Mouse (Mus musculus) spleen, adult 2 months (tissue): Measurements from ENCODE around the gene Bmf. TPM values are rescaled to one million over a fixed set of nuclear protein-coding genes. Genes with fewer than 3 reads are reported as not detected.

Experiments used
- DNase-seq, 2 experiments: peaks; one replicate each; pipeline versions ENCODE4 v3.0.0 to v3.0.0-alpha.2; 2012 to 2021; ENCODE audit warnings: low spot score in 2 of 2, low read depth in 1 of 2
- H3K27ac ChIP-seq: fragments of 200-500 bp; 2 replicates; pipeline ENCODE4 v1.5.1; 2012; ENCODE audit warnings: low read length, inconsistent platforms; ENCODE audit not compliant: insufficient read depth
- H3K27me3 ChIP-seq: fragments of 200-500 bp; 2 replicates; pipeline ENCODE4 v1.6.1; 2012; ENCODE audit warnings: mild to moderate bottlenecking, moderate library complexity, low read length, inconsistent platforms; ENCODE audit not compliant: control insufficient read depth, insufficient read depth
- H3K36me3 ChIP-seq: fragments of 200-500 bp; 2 replicates; pipeline ENCODE4 v1.6.1; 2012; ENCODE audit warnings: mild to moderate bottlenecking, low read length, inconsistent platforms; ENCODE audit not compliant: control insufficient read depth, insufficient read depth
- H3K4me1 ChIP-seq: fragments of 200-500 bp; 2 replicates; pipeline ENCODE4 v1.6.1; 2011; ENCODE audit warnings: inconsistent platforms; ENCODE audit not compliant: control insufficient read depth, insufficient read depth, insufficient read length
- H3K4me3 ChIP-seq: fragments of 200-500 bp; 2 replicates; pipeline ENCODE4 v1.5.1; 2011; ENCODE audit warnings: mild to moderate bottlenecking, inconsistent platforms; ENCODE audit not compliant: insufficient read depth, insufficient read length; ENCODE audit errors: extremely low read depth
- CTCF ChIP-seq: fragments of 200-500 bp; IDR thresholded peaks from 2 replicates; pipeline ENCODE4 v1.5.1; 2011; ENCODE audit warnings: mild to moderate bottlenecking, inconsistent platforms; ENCODE audit not compliant: insufficient read depth, insufficient read length, insufficient replicate concordance; ENCODE audit errors: extremely low read depth
- POLR2A ChIP-seq: fragments of 200-500 bp; IDR thresholded peaks from 2 replicates; pipeline ENCODE4 v1.6.1; 2011; ENCODE audit warnings: low read depth, low read length, inconsistent platforms
- WGBS: fragments of 180-500 bp; shearing (Covaris S2); methylation state at CpG from one replicate; pipeline ENCODE4 v1.1.7; 2018; 5-methylcytosine and 5-hydroxymethylcytosine counted together
- polyA plus RNA-seq: library from polyadenylated mRNA; depleted of rRNA; stranded (reverse); fragments of >200 nt; gene quantifications from 2 replicates; pipeline ENCODE4 v1.2.3, GENCODE M21; 2012; rRNA removed

Gene Bmf
- polyA plus RNA-seq, 1 experiment, result 24.8 TPM

DNA sequence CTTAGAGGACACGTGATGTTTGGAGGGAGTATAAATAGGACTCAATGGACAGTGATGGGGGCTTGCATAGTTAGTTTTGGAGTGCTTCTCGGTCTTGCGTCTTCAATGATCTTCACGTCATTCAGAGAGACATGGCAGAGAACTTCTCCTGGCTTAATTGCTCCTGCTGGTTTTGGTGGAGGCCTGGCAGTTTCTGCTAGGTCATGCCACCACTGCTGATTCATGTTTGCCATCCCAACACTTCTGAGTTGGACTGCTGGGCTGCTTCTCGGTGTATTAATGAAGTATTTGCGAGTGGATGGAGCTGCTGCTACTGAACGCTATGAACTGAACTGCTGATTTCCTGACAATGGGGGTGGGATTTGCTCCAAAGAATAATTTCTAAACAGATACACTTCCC lies 68.6 kb downstream of the Bmf start:
- TF ChIP-seq CTCF, result no peak
- no peak for TF ChIP-seq POLR2A
- no peaks in the 10 kb centered on the region for H3K27me3 ChIP-seq
- no peak overlapping the region for H3K27ac ChIP-seq

DNA sequence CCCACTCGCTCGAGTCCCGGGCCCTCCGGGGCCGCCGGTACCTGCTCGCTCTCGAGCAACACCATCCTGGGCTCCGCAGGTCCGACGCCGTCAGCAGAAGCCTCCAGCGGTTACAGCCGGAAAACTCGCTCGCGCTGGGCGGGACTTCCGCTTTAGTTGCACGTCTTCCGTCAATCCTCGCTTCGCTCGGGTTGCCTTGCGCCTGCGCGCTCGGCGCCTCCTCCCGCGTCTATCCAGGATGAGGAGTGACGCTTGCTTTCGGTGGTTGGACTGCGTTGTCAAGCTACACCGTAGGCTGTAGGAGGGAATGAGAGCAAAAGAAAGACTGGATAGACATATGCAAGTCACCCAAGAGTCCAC lies 70.0 kb downstream of the Bmf start, which contains the start of gene Srp14:
Srp14 (minus strand) TSS at position 162 of the 360 bp plus-strand sequence.
- peak within 1 kb of the TSS; percentile 69 for H3K27ac ChIP-seq

More for the DNA sequence above, 68.6 kb downstream of the Bmf start:
- no peak for DNase-seq
- Histone ChIP-seq H3K4me1 (peaks cover 6% of the 10 kb centered on the region; the same call in 1 of the 2 replicates), H3K36me3 (peaks cover 5% of the 10 kb centered on the region; the same call in 1 of the 2 replicates), H3K4me3 (no peak overlapping the region)
- WGBS, result 94% methylated on average over 7 of the region's 7 CpGs

DNA sequence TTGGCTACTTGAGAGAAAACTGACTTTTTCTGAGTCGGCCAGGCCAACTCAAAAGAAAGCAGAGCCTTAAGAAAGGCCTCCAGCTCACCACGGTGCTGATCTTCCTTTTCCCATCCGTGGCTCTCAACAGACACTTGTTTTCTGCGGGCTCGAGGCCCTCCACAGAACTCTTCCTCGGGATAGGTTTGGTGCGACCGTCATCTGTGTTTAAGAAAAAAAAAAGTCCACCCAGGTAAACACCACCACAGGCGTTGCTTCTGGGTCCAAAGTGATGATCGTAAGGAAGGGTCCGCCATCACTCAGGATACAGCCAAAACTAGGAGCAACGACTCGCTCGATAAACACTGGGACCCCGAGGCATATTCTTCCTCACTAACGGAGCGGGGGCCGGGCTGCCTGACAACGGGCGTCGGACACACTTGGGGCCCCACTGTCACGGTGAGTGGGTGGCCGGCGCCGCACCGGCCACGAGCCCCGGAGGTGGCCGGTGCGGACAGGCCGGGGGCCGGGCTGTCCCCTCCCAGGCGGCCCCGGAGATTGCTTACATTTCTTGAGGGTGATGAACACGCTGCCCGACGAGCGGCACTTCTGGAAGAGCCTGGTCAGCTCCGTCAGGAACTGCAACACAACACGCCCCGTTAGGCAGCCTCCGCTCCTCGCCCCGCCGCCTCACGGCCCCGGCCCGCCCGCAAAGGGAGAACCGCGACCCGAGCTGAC lies 70.5 kb downstream of the Bmf start:
- Histone ChIP-seq H3K4me3 (peak overlapping the region; percentile 87), H3K27me3 (no peaks in the 10 kb centered on the region), H3K27ac (peak overlapping the region; percentile 69; the same call in 1 of the 2 replicates), H3K4me1 (peaks cover 6% of the 10 kb centered on the region; the same call in 1 of the 2 replicates), H3K36me3 (peaks cover 8% of the 10 kb centered on the region; the same call in 1 of the 2 replicates)
- TF ChIP-seq CTCF (no peak), POLR2A (no peak)
- WGBS, result under 1% methylated on average over 50 of the region's 52 CpGs
- no peak for DNase-seq

More for the DNA sequence above, 70.0 kb downstream of the Bmf start, which contains the start of gene Srp14:
- no peaks in the 10 kb centered on the region for H3K27me3 ChIP-seq
- TF ChIP-seq CTCF (no peak), POLR2A (peak; percentile 62)
- peaks cover 8% of the 10 kb centered on the region; the same call in 1 of the 2 replicates for H3K36me3 ChIP-seq
- peak; percentile 90 to 92 for DNase-seq
- peaks cover 6% of the 10 kb centered on the region; the same call in 1 of the 2 replicates for H3K4me1 ChIP-seq
- peak within 1 kb of the TSS; percentile 87 for H3K4me3 ChIP-seq
- WGBS, result under 1% methylated on average over 35 of the region's 35 CpGs

Other genes starting within 250 kb of the Bmf start
- 1.3 and 1.8 TPM in 2 replicates for gene Gpr176, start 176.3 kb downstream of the Bmf start, polyA plus RNA-seq
- 11.2 and 11.9 TPM in 2 replicates for gene Eif2ak4, start 161.1 kb downstream of the Bmf start, polyA plus RNA-seq
- gene Srp14, start 70.0 kb downstream of the Bmf start, polyA plus RNA-seq, result 29.0 and 32.0 TPM in 2 replicates
- gene Bub1b, start 48.5 kb upstream of the Bmf start, polyA plus RNA-seq, result 5.0 and 5.7 TPM in 2 replicates
- gene Pak6, start 113.6 kb upstream of the Bmf start, polyA plus RNA-seq, result 0.33 and 0.45 TPM in 2 replicates
- 0.02 and 0.04 TPM in 2 replicates for gene Ankrd63, start 154.3 kb upstream of the Bmf start, polyA plus RNA-seq
- 37.0 and 41.7 TPM in 2 replicates for gene Plcb2, start 178.8 kb upstream of the Bmf start, polyA plus RNA-seq
- 8.7 and 12.1 TPM in 2 replicates for gene Inafm2, start 196.1 kb upstream of the Bmf start, polyA plus RNA-seq
- gene Ccdc9b, start 213.0 kb upstream of the Bmf start, polyA plus RNA-seq, result 2.6 and 3.1 TPM in 2 replicates
- gene Phgr1, start 223.1 kb upstream of the Bmf start, polyA plus RNA-seq, result 0.28 and 0.36 TPM in 2 replicates
- gene Disp2, start 230.0 kb upstream of the Bmf start, polyA plus RNA-seq, result 0.09 and 0.14 TPM in 2 replicates